Mouse (Mus musculus) forebrain, embryonic 16.5 days (tissue): ENCODE results near the gene Nptx1. TPM values are rescaled to one million over a fixed set of nuclear protein-coding genes. Genes with fewer than 3 reads are reported as not detected.

Experiments used
- ATAC-seq: fragments of 200-750 bp; cut with Nextera tagmentation; 2 replicates; pipeline ENCODE4 v1.8.0; 2017; ENCODE audit warnings: mild to moderate bottlenecking, moderate library complexity
- H3K27ac ChIP-seq: fragments of 300-500 bp; sonication (generic); 2 replicates; pipeline ENCODE4 v1.5.1; 2014; ENCODE audit warnings: low read length, control low read depth
- H3K27me3 ChIP-seq: fragments of 300-500 bp; sonication (generic); replicated peaks from 2 replicates; pipeline ENCODE4 v1.6.1; 2014; ENCODE audit warnings: low read length; ENCODE audit not compliant: control insufficient read depth, insufficient read depth
- H3K36me3 ChIP-seq: fragments of 300-500 bp; sonication (generic); 2 replicates; pipeline ENCODE4 v1.6.1; 2014; ENCODE audit not compliant: control insufficient read depth, insufficient read depth
- H3K4me1 ChIP-seq: fragments of 300-500 bp; sonication (generic); replicated peaks from 2 replicates; pipeline ENCODE4 v1.6.1; 2014; ENCODE audit warnings: low read length; ENCODE audit not compliant: control insufficient read depth, insufficient read depth
- H3K4me2 ChIP-seq: fragments of 300-500 bp; sonication (generic); 2 replicates; pipeline ENCODE4 v1.6.1; 2014; ENCODE audit warnings: mild to moderate bottlenecking, low read length, control low read depth
- H3K4me3 ChIP-seq: fragments of 300-500 bp; sonication (generic); replicated peaks from 2 replicates; pipeline ENCODE4 v1.5.1; 2014; ENCODE audit warnings: mild to moderate bottlenecking, low read length, control low read depth
- H3K9ac ChIP-seq: fragments of 300-500 bp; sonication (generic); replicated peaks from 2 replicates; pipeline ENCODE4 v1.6.1; 2014; ENCODE audit warnings: low read depth, low read length, control low read depth
- H3K9me3 ChIP-seq: fragments of 300-500 bp; sonication (generic); 2 replicates; pipeline ENCODE4 v1.6.1; 2016; ENCODE audit warnings: low read length; ENCODE audit not compliant: control insufficient read depth
- WGBS: fragments of 180-500 bp; shearing (Covaris S2); extraction: QIAGEN DNeasy Blood & Tissue Kit; methylation state at CpG from one replicate; pipeline ENCODE4 v1.1.7; 2014; 5-methylcytosine and 5-hydroxymethylcytosine counted together
- polyA plus RNA-seq: library from polyadenylated mRNA; unstranded; fragments of >200 nt; fragmentation: Nextera tagmentation; extraction: Ambion mirVana; gene quantifications from 2 replicates; pipeline ENCODE4 v1.2.1, GENCODE M21; 2015

Nptx1 gene
- polyA plus RNA-seq, 1 experiment from 2014 or later: 9.8 TPM

DNA sequence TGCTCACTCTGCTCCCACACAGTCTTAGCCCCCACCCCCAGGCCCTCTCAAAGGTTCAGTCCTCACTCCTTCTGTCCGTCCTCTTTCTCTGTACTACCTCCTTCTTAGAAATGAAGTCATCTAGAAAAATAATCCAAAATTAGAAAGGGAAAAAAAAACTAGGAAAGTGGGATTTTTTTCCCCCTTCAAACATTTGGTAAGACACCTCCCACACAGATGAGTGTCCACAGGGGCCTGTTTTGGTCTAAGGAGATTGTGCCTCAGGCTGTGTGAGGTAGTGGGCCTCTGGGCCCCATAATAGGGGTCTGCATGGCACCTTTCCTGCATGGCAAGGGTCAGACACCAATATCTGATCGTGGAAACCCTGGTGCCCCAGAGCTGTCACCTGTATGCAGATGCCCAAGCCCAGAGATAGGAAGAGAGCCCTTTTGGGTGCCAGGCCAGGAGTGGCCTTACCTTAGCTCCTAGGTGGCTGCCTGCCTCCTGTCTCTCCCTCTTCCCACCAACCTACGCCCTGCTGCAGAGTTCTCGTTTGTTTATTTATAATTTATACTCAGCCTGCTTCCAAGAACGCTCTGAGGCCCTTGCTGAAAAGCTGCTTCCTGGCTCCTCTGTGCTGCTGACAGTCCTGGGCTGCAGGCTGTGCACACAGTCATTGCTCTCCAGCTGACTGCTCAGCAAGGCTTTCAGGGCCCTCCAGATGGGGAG lies 27.4 kb downstream of the Nptx1 start:
- Histone ChIP-seq H3K9ac (no peak overlapping the region), H3K4me2 (no peak overlapping the region), H3K4me3 (no peak overlapping the region), H3K4me1 (peaks cover 28% of the 10 kb centered on the region), H3K27ac (no peak overlapping the region), H3K9me3 (no peaks in the 10 kb centered on the region), H3K36me3 (no peaks in the 10 kb centered on the region), H3K27me3 (no peaks in the 10 kb centered on the region)
- ATAC-seq: no peak
- 71% methylated on average over 5 of the region's 5 CpGs for WGBS

DNA sequence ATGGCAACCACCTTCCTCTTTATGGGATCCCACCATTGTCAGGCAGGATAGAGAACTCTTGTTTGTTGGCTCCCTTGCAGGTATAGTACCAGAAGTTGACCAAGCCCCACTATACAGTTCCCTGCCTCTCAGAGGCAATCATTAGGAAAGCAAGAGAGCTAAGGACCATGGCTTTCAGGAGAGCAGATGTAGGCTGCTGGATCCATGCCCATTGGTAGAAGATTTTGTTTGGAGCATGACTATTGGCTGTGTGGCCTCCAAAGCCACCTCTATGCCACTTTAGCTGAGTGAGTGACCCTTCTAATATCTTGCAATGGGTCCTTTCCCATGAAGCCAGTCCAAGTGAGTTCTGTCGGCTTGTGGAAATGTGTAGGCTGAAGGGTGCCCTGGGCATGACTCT lies 28.2 kb downstream of the Nptx1 start:
- no peak overlapping the region for H3K27ac ChIP-seq
- H3K27me3 ChIP-seq: no peaks in the 10 kb centered on the region
- H3K36me3 ChIP-seq: no peaks in the 10 kb centered on the region
- H3K9me3 ChIP-seq: no peaks in the 10 kb centered on the region
- no peak overlapping the region for H3K4me3 ChIP-seq
- ATAC-seq: no peak
- no peak overlapping the region for H3K4me2 ChIP-seq
- 88% methylated on average over 1 of the region's 1 CpGs for WGBS
- H3K4me1 ChIP-seq: peaks cover 32% of the 10 kb centered on the region
- no peak overlapping the region for H3K9ac ChIP-seq

DNA sequence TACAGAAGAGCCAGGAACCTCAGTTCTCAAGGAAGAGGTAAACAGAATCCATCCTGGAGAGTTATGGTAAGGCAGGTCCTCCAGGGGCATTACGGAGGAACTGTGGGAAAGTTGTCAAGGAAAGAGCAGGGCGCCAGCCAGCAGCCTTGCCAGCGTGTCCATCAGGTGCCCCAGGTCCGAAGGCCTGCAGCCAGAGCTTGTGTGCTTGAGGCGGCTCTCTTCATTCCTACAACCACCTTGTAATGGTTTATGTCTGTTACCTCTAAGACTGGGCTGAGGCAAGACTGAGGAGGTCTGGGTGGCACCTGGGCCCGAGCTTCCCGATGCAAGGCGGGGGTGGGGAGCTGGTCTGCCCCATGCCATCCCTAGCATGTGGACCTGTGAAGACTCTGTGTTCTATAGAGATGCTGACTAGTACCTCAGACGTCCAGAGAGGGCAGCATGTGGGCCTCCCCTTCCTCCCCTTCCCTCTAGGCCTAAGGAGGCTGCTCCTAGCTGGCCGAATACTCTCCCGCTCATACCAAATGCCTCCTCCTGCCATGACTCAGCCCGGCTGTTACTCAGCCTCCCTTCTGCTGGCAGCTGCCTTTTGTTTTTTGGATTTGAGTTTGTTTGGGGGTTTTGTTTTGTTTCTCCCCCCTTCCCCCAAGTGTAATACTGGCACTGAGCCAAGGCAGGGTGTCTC lies 30.7 kb downstream of the Nptx1 start:
- Histone ChIP-seq H3K27me3 (no peaks in the 10 kb centered on the region), H3K4me2 (no peak overlapping the region), H3K4me1 (peaks cover 40% of the 10 kb centered on the region), H3K27ac (no peak overlapping the region), H3K9ac (no peak overlapping the region), H3K9me3 (no peaks in the 10 kb centered on the region), H3K4me3 (no peak overlapping the region), H3K36me3 (no peaks in the 10 kb centered on the region)
- 62% methylated on average over 12 of the region's 12 CpGs for WGBS
- ATAC-seq: peak; percentile 18; the same call in 1 of the 2 replicates

DNA sequence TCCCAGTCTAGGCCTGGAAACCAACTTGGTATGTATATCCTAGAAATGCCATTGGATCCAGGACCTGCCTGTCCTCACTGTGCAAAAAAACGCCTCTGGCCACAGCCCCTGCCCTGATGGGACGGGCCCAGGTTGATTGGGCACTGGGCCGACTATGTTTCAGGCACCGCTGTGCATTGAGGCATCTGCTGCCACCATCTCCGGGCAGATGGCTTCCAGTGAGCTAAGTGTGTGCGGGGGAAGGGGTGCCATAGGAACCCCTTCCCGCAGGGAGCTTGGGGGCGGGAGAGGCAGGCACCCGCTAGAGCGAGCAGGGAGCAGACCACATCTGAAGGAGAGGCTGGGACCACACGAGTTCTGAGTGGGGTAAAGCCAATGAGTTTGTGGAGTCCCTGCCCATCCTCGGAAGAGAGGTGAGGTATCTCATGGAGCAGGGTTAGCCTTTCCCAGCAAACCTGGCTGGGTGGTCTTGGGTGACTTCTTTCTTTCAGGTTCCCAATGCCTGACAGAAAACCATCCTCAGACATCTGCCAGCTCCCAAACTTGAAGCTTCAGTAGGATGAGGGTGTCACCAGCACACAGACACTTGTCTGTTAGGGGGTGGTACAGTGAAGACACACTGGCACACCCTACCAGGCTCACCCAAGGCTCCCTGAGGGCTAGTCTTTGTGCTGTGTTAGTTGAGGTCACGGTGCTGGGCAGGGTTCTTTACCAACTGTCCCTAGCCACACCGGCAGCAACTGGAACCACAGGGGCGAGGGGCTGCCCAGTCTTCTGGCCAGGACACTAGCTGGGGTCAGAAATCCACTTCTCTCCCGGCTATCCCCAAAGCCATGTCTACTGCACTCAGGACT lies 31.5 kb downstream of the Nptx1 start:
- Histone ChIP-seq H3K4me1 (peaks cover 43% of the 10 kb centered on the region), H3K36me3 (no peaks in the 10 kb centered on the region), H3K4me3 (no peak overlapping the region), H3K9ac (no peak overlapping the region; the same call in 1 of the 2 replicates), H3K27me3 (no peaks in the 10 kb centered on the region), H3K4me2 (peak overlapping the region; percentile 35; the same call in 1 of the 2 replicates), H3K27ac (peak overlapping the region; percentile 90), H3K9me3 (no peaks in the 10 kb centered on the region)
- WGBS: 60% methylated on average over 16 of the region's 16 CpGs
- peak; percentile 25; the same call in 1 of the 2 replicates for ATAC-seq

DNA sequence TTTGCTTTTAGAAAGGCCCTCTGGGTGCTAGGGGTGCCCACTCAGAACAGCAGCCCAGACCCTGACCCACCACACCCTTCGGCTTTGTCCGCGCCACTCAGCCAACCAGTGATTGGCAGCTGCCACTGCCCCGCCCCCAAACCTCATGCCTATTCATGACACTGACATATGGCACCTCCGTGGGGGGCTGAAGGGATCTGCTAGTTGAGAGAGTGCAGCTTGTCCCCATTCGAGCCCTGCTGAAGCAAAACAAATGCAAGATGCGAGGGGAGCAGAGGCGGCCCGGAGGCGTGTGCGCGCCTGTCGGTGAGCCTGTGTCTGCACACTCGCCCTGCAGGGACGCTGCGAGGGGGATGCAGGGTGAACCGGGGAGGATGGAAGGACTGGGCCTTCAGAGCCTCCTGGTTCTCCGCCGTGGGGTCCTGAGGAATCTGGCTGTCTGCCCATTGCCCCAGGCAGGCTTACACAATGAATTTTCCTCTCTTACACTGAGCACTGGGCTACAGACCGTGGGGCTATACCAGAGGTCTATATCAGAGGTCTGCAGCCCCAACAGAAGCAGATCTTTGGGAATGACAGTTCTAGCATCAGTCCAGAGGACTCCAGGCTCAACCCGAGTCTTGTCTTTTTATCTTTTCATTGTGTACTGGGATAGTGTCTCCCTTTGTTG lies 32.5 kb downstream of the Nptx1 start:
- WGBS: 3% methylated on average over 21 of the region's 21 CpGs
- peak; percentile 86 for ATAC-seq
- H3K4me2 ChIP-seq: peak overlapping the region; percentile 35
- no peaks in the 10 kb centered on the region for H3K27me3 ChIP-seq
- peak overlapping the region; percentile 90 for H3K27ac ChIP-seq
- peaks cover 43% of the 10 kb centered on the region for H3K4me1 ChIP-seq
- 0 out of 2 replicates have a peak overlapping the region, but pooled peaks have one; percentile 5 for H3K4me3 ChIP-seq
- no peaks in the 10 kb centered on the region for H3K36me3 ChIP-seq
- H3K9ac ChIP-seq: peak overlapping the region; percentile 40
- no peaks in the 10 kb centered on the region for H3K9me3 ChIP-seq

DNA sequence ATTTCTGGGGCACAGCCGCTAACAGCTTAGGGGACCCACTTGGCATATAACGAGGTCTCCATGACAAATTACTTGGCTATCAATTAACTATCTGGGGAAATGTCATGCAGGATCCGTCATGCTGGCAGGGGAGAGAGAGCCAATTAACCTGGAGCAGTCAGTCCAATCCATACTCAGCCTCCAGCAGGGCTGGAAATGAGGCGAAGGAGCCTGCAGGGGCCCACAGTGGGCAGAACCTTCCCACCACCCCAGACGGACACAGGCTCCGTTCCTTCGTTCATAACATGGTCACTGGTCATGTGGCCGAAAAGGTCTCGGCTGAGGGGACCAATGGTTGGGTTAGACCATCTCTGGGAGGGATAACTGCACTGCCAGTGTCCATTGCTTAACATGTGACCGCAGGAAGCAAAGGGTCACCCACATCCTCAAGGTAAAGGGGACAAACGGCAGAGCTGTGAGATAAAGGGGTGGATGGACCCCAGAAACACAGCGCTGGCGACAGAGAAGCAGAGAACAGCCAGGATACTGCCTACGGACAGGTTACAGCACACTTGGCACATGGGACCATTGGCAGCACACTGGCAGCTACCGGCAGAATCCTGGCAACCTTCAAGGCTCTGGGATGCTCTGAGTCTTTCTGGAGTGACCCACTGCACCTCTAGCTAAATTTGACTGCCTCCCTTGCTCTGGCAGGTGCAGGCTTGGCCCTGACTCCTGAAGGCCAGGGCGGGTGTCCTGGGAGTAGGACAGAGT lies 33.3 kb downstream of the Nptx1 start:
- 24% methylated on average over 16 of the region's 16 CpGs for WGBS
- Histone ChIP-seq H3K9me3 (no peaks in the 10 kb centered on the region), H3K36me3 (no peaks in the 10 kb centered on the region), H3K4me1 (peaks cover 45% of the 10 kb centered on the region), H3K27me3 (no peaks in the 10 kb centered on the region), H3K4me2 (peak overlapping the region; percentile 35), H3K9ac (no peak overlapping the region; the same call in none of the 2 replicates), H3K4me3 (no peak overlapping the region), H3K27ac (peak overlapping the region; percentile 62)
- peak; percentile 32; the same call in 1 of the 2 replicates for ATAC-seq

DNA sequence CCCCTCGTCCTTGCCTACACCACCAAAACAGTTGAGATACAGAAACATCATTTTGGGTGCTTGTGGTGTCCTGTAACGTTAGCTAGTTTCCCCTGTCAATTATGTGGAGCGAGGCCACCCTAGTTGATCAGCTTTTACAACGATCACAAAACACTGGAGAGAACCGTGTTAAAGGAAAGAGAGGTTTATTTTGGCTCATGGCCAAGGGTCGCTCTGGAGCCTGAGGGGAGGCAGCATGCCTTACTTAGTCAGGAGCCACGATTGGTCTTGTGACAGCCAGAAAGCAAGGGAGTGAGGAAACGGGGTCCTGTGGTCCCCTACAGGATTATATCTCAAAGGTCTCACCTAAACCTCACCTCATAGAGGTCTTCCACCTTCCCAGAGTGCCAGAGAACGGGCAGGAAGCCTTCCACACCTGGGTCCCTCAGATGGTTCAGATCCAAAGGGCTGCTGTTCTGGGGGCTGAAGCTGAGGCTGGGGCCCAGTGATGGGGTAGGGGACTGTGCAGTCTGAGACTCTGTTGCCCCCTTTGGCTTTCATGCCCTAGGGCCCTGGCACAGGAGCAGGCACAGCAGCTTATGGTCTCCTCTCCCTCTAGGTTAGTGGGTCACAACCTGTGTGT lies 34.4 kb downstream of the Nptx1 start:
- H3K9ac ChIP-seq: no peak overlapping the region
- no peaks in the 10 kb centered on the region for H3K27me3 ChIP-seq
- WGBS: 43% methylated on average over 9 of the region's 9 CpGs
- H3K4me1 ChIP-seq: peaks cover 54% of the 10 kb centered on the region
- H3K4me3 ChIP-seq: no peak overlapping the region
- no peak for ATAC-seq
- H3K4me2 ChIP-seq: no peak overlapping the region
- H3K27ac ChIP-seq: no peak overlapping the region
- H3K36me3 ChIP-seq: 0 out of 2 replicates have a peak, but pooled peaks cover 2% of the 10 kb centered on the region
- no peaks in the 10 kb centered on the region for H3K9me3 ChIP-seq

DNA sequence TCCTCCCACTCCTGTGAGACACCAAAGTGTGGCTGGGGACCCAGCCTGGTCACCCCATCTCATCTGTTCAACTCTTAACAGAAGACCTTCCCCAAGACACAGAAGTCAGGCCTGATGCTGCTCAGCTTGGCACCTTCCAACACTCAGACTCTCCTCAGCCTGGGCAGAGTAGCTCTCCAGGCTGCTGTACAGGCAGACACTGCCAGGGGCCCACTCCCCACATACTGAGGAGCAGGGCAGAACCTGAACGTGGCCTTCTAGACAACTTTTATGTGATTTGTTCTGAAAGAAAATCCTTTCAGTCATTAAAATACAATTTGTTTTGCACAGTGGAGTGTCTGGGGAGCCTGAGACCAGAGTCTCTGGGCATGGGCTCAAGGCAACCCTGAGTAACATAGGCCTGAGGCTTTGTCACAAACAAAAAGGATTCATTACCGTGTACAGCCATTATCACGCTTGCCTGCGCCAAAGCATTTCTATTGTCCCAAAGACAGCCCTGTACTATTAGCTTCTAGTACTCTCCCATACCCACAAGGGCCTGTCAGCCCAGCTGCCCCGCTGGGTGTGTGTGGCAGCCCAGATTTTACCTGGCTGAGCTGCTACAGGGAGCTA lies 38.3 kb downstream of the Nptx1 start:
- Histone ChIP-seq H3K27me3 (no peaks in the 10 kb centered on the region), H3K9ac (no peak overlapping the region), H3K4me2 (no peak overlapping the region), H3K27ac (peak overlapping the region; percentile 35; the same call in 1 of the 2 replicates), H3K9me3 (no peaks in the 10 kb centered on the region), H3K4me1 (peaks cover 21% of the 10 kb centered on the region), H3K4me3 (no peak overlapping the region), H3K36me3 (peaks cover 9% of the 10 kb centered on the region)
- 37% methylated on average over 5 of the region's 5 CpGs for WGBS
- ATAC-seq: peak; percentile 43; the same call in 1 of the 2 replicates
